Mouse (Mus musculus) midbrain, embryonic 14.5 days (tissue): ENCODE measurements at regions not wholly inside any gene's neighbourhood (a gene's known extent, or its start where the extent isn't known, plus 50 kb on each side); places are given as distances from the start of the nearest gene placed in this dataset.
A peak's percentile ranks its signal among the peaks of the same experiment; 100 is the strongest.

Experiments used
- ATAC-seq: fragments of 200-750 bp; cut with Nextera tagmentation; 2 replicates; pipeline ENCODE4 v1.8.0; 2017; ENCODE audit warnings: moderate number of reproducible peaks, moderate library complexity; ENCODE audit not compliant: low FRiP score, low TSS enrichment
- DNase-seq: peaks from one replicate; pipeline ENCODE4 v3.0.0-alpha.2; 2015
- H3K27ac ChIP-seq: fragments of 300-500 bp; sonication (generic); replicated peaks from 2 replicates; pipeline ENCODE4 v1.5.1; 2014; ENCODE audit warnings: mild to moderate bottlenecking, low read depth, low read length, moderate library complexity
- H3K27me3 ChIP-seq: fragments of 300-500 bp; sonication (generic); 2 replicates; pipeline ENCODE4 v1.6.1; 2014; ENCODE audit warnings: low read length, control low read depth, mixed read lengths; ENCODE audit not compliant: control insufficient read depth, insufficient read depth
- H3K36me3 ChIP-seq: fragments of 300-500 bp; sonication (generic); 2 replicates; pipeline ENCODE4 v1.6.1; 2014; ENCODE audit warnings: low read length, control low read depth; ENCODE audit not compliant: control insufficient read depth, insufficient read depth
- H3K4me1 ChIP-seq: fragments of 300-500 bp; sonication (generic); 2 replicates; pipeline ENCODE4 v1.6.1; 2014; ENCODE audit warnings: mild to moderate bottlenecking, antibody characterized with exemption, low read length, control low read depth; ENCODE audit not compliant: control insufficient read depth, insufficient read depth
- H3K4me2 ChIP-seq: fragments of 300-500 bp; sonication (generic); 2 replicates; pipeline ENCODE4 v1.6.1; 2014; ENCODE audit warnings: mild to moderate bottlenecking, low read length, moderate library complexity
- H3K4me3 ChIP-seq: fragments of 300-500 bp; sonication (generic); replicated peaks from 2 replicates; pipeline ENCODE4 v1.5.1; 2014; ENCODE audit warnings: low read depth, low read length
- H3K9ac ChIP-seq: fragments of 300-500 bp; sonication (generic); replicated peaks from 2 replicates; pipeline ENCODE4 v1.6.1; 2014; ENCODE audit warnings: mild to moderate bottlenecking, low read length, moderate library complexity
- H3K9me3 ChIP-seq: fragments of 300-500 bp; sonication (generic); 2 replicates; pipeline ENCODE4 v1.6.1; 2016; ENCODE audit warnings: low read length, control low read depth, mixed read lengths; ENCODE audit not compliant: control insufficient read depth
- WGBS: fragments of 180-500 bp; shearing (Covaris S2); extraction: QIAGEN DNeasy Blood & Tissue Kit; methylation state at CpG from one replicate; pipeline ENCODE4 v1.1.7; 2014; 5-methylcytosine and 5-hydroxymethylcytosine counted together

DNA sequence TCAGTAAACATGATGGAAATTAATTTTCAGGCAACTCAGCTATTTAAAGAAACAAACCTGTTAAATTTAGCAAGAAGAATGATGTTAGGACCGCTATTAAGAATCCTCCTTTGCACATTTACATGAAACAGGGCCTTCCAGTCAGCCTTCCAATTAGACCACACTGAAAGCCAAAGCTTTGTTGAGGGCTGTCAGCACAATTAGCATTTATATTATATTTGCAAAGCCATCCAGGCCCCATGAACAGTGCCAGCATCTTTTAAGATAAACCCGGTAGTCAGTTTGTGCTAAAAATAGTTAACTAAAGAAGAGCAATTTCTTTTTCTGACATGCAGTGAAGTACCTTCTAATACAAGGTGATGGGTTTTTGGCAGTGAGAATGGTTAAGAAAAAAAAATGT lies 495.1 kb downstream of the Kcna4 start:
- no peak overlapping the region for H3K27ac ChIP-seq
- ATAC-seq (no peak), DNase-seq (peak; percentile 50)
- no peaks in the 10 kb centered on the region for H3K36me3 ChIP-seq
- WGBS, result 44% methylated on average over 2 of the region's 2 CpGs
- H3K9me3 ChIP-seq, result no peaks in the 10 kb centered on the region
- H3K4me1 ChIP-seq, result no peaks in the 10 kb centered on the region
- H3K4me3 ChIP-seq, result no peak overlapping the region
- no peaks in the 10 kb centered on the region for H3K27me3 ChIP-seq
- H3K4me2 ChIP-seq, result no peak overlapping the region
- H3K9ac ChIP-seq, result no peak overlapping the region

- 86% methylated on average over 1 of the region's 1 CpGs for WGBS
- Histone ChIP-seq H3K36me3 (no peaks in the 10 kb centered on the region), H3K4me2 (no peak overlapping the region), H3K9me3 (no peaks in the 10 kb centered on the region), H3K9ac (no peak overlapping the region), H3K27ac (no peak overlapping the region), H3K4me3 (no peak overlapping the region), H3K4me1 (no peaks in the 10 kb centered on the region), H3K27me3 (no peaks in the 10 kb centered on the region)
- DNase-seq (no peak), ATAC-seq (no peak)
Measured at GRCm38 (mm10) chr2:107796930-107797329, 506.5 kb downstream of the Kcna4 start.

DNA sequence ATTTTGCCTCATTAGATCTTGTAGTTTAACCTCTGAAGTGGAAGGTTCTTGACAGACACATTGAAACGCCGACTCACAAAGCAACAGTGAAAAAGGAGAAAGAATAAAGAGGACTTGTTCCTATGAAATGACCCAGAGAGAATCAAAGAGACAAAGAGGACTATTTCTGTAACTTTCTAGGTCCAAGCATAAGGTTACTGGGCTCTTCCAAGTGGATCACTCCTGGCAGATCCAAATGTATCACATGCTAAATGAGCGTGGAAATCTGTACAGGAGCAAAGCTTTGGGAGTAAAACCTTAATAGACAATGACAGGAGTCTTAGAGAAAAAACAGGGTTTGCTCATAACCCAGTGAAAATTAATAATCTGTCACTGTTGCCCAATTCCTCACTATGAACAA lies 522.8 kb downstream of the Kcna4 start:
- no peaks in the 10 kb centered on the region for H3K36me3 ChIP-seq
- H3K9ac ChIP-seq, result no peak overlapping the region
- no peak for DNase-seq
- no peak overlapping the region for H3K4me2 ChIP-seq
- no peaks in the 10 kb centered on the region for H3K9me3 ChIP-seq
- H3K4me3 ChIP-seq, result no peak overlapping the region
- H3K27me3 ChIP-seq, result no peaks in the 10 kb centered on the region
- ATAC-seq, result no peak
- no peaks in the 10 kb centered on the region for H3K4me1 ChIP-seq
- H3K27ac ChIP-seq, result no peak overlapping the region
- 41% methylated on average over 3 of the region's 3 CpGs for WGBS

- no peak for ATAC-seq
- Histone ChIP-seq H3K9ac (no peak overlapping the region), H3K9me3 (no peaks in the 10 kb centered on the region), H3K36me3 (no peaks in the 10 kb centered on the region), H3K4me3 (no peak overlapping the region), H3K27me3 (no peaks in the 10 kb centered on the region), H3K27ac (no peak overlapping the region), H3K4me1 (no peaks in the 10 kb centered on the region), H3K4me2 (no peak overlapping the region)
- no peak for DNase-seq
- WGBS, result 13% methylated on average over 1 of the region's 1 CpGs
Measured at GRCm38 (mm10) chr2:107813992-107814391, 523.6 kb downstream of the Kcna4 start.
